Mouse (Mus musculus): Measurements from ENCODE around the gene Tprg.

Gene Tprg

DNA sequence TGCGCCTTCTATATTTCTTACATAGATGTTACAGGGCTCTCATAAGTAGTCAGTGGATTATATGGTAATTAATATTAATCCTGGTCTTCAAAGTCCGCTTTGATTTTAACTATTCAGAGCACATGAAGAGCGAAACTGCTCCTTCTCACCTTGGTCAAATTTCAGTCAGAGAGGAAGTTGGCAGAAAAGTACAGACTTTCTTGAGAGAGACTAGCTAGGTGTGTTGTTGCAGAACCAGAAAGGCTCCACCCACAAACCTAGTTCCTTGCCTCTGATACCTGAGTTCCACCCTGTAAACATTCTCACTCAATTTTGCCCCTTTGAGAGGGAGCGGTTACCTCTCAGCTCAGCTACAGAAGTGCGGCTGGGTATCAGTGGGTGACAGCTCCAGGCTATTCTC is at the start of gene Tprg:
Gene Tprg (plus strand): TSS at position 301 of the 400 bp plus-strand sequence.
- no peak for DNase-seq (ENCODE audit: low read depth in 1 of 2, low spot score in 2 of 2)

GRCm38 (mm10) chr16:25238274-25239050 is 48.2 kb upstream of the Tprg start:
- DNase-seq (ENCODE audit: low read depth in 1 of 2, low spot score in 2 of 2), result no peak

DNA sequence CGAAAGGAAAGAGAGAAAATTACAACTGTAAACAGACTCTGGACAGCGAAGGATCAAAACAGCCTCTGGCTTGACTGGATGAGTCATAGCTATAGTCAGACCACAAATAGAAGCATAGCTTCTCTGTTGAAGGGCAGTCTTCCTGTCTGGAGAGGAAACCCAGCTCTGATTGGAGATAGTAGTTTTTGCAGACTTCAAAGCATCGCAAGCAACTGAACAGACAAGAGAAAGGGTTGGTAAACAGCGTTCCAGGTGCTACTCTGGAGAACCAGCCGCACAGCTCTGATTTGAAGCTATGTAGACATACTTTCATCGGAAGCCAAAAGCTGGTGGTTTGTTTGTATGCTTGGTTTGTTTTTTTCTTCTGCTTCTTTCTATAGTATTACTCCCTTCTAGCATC is 37.7 kb upstream of the Tprg start:
- no peak for DNase-seq (ENCODE audit: low read depth in 1 of 2, low spot score in 2 of 2)

- no peak for DNase-seq (ENCODE audit: low read depth in 1 of 2, low spot score in 2 of 2)
Measured at GRCm38 (mm10) chr16:25250129-25250749, 36.4 kb upstream of the Tprg start.

GRCm38 (mm10) chr16:25251080-25251479 is 35.5 kb upstream of the Tprg start:
- no peak for DNase-seq (ENCODE audit: low read depth in 1 of 2, low spot score in 2 of 2)

GRCm38 (mm10) chr16:25254646-25255045 is 32.0 kb upstream of the Tprg start:
- DNase-seq (ENCODE audit: low read depth in 1 of 2, low spot score in 2 of 2), result no peak

- DNase-seq (ENCODE audit: low read depth in 1 of 2, low spot score in 2 of 2), result no peak
Measured at GRCm38 (mm10) chr16:25255186-25255585, 31.4 kb upstream of the Tprg start.

- no peak for DNase-seq (ENCODE audit: low read depth in 1 of 2, low spot score in 2 of 2)
Measured at GRCm38 (mm10) chr16:25255603-25256260, 30.9 kb upstream of the Tprg start.

DNA sequence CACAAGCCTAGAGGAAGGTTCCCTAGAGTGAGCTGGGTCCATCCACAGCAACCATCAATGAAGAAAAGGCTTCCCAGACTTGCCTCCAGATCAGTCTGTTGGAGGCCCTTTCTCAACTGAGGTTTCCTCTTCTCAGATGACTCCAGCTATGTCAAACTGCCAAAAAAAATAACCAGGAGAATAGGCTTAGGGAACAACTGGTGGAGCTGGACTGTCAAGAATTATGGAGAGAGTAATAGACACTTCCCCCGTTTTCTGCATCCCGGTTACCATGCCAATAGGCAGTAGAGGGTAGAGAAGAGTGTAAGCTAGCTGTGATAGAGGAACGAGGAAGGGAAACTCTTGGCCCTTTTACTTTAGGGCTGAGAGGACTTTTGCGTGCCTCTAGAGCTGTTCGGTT is 24.3 kb upstream of the Tprg start:
- no peak for DNase-seq (ENCODE audit: low read depth in 1 of 2, low spot score in 2 of 2)

GRCm38 (mm10) chr16:25262965-25263364 is 23.7 kb upstream of the Tprg start:
- DNase-seq (ENCODE audit: low read depth in 1 of 2, low spot score in 2 of 2), result no peak

- peak; percentile 11 to 51 for DNase-seq (ENCODE audit: low read depth in 1 of 2, low spot score in 2 of 2)
Measured at GRCm38 (mm10) chr16:25263520-25264149, 23.0 kb upstream of the Tprg start.

GRCm38 (mm10) chr16:25265177-25265576 is 21.4 kb upstream of the Tprg start:
- no peak for DNase-seq (ENCODE audit: low read depth in 1 of 2, low spot score in 2 of 2)

DNA sequence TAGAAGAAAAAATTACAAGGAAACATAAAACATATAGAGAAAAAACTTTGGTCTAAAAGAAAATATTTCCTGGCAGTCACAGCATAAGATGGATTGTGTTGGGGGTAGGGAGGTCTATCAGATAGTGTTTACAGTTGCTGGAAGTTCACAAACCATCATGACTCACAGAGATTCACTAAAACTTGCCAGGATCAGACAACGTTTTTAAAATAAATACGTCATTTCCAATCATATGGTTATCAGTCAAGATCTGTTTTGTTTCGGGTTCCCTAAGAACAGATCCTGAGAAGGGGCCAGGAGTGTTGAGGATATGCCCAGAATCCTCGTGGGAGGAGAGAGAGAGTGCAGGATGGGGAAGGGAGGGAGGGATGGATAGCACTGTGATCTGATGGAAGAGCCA is 18.3 kb upstream of the Tprg start:
- DNase-seq (ENCODE audit: low read depth in 1 of 2, low spot score in 2 of 2), result no peak

DNA sequence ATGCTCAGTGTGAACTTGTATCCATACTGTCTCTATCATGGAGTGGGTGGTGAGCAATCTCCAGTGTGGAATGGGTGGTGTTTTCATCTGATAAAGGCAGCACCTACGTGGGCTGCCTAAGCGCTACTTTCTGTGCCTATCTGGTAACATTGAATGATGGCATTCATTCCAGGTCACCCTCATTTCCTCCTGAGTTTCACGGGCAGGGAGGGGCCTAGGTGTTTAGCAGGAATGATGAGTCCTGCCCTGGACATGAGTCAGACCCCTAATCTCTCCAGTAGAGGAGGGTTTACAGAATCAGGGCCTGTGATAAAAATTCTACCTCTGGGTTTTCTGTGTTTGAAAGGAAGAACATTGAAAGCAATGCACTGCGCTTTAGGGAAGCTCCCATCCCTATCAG is 4.1 kb upstream of the Tprg start:
- no peak for DNase-seq (ENCODE audit: low read depth in 1 of 2, low spot score in 2 of 2)

DNA sequence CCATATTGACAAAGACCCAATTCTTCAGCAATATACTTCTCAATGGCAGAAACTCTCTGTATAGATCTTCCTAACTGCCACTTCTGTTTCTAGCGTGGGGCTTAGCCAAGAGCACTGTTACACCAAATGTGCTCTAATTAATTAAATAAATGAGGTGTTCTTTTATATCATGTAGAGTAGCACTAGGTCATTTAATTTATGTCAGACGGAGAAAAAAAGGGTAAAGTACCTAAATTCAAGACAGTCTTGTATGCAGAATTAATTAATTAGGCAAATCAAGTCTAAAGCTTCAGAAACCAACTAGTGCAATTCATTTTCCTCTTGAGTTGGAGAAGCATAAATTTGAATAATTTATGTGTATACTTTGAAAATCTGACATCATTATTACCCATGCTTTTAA is 7.1 kb downstream of the Tprg start:
- DNase-seq (ENCODE audit: low read depth in 1 of 2, low spot score in 2 of 2), result no peak

GRCm38 (mm10) chr16:25295546-25295945 is 8.9 kb downstream of the Tprg start:
- no peak for DNase-seq (ENCODE audit: low read depth in 1 of 2, low spot score in 2 of 2)

DNA sequence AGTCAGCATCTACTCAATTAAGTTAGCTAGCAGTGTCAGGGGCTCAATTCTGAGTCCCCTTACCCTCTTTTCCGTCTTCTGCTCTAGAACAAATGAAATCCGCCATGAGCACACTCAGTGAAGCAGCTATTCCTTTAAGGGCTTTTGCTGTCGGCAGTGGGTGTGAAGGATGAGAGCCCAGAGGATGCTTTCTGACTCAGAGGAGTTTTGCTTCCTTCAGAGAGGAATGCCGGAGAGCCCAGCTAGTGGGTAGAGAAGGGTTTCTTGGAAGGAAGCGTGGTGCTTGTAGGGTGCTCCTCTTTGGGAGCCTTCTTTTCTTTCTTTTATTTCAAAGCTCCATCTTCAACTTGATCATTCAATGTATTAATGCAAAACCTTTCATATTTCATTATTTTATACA is 10.1 kb downstream of the Tprg start:
- DNase-seq (ENCODE audit: low read depth in 1 of 2, low spot score in 2 of 2), result no peak

GRCm38 (mm10) chr16:25298204-25298603 is 11.6 kb downstream of the Tprg start:
- no peak for DNase-seq (ENCODE audit: low read depth in 1 of 2, low spot score in 2 of 2)

- no peak for DNase-seq (ENCODE audit: low read depth in 1 of 2, low spot score in 2 of 2)
Measured at GRCm38 (mm10) chr16:25302616-25303015, 16.0 kb downstream of the Tprg start.

DNA sequence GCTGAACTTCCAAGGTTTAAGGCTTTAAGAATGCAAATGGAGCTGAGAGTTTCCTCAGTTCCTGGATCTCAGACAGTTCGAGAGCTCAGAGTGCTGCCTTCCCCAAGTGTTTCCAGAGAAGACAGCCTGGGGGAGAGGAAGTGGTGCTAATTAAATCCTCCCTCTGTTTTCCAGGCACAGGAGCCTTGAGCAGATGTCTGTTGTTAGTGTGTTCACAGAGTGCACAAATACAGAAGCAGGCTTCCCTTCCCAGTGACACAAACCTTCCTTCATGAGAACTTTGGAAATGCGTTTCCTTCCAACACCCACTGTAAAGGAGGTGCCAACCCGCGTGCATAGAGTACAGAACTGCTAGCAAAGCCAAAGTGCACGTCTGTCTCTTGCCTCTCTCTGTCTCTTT is 27.4 kb downstream of the Tprg start:
- DNase-seq (ENCODE audit: low read depth in 1 of 2, low spot score in 2 of 2), result no peak

DNA sequence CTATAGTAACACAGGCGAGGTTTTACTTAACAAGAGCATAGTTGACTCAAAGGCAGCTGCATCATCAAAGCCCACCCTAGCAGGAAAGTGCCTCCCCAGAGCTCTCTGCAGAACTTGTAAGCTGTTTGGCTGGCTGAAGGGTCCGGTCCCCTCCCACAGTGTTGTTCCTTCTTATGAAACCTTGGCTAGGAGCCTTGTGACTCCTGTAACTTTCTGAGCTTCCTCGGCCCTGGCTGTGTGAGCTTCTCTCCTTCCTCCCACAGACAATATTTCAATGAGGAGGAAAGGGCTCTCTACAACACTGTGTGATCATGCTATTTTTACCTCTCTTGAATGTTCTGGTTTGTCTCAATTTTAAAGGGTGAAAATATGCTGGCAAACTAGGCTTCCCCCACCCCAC is 28.5 kb downstream of the Tprg start:
- DNase-seq (ENCODE audit: low read depth in 1 of 2, low spot score in 2 of 2), result no peak
